Mouse (Mus musculus) cortical plate, adult 2 months (tissue): Measurements from ENCODE around the gene Pgrmc2.

Experiments
- CTCF ChIP-seq: fragments of 200-500 bp; IDR thresholded peaks from 2 replicates; pipeline ENCODE4 v1.5.1; 2011; ENCODE audit warnings: mild to moderate bottlenecking, control low read depth, low read length; ENCODE audit not compliant: insufficient read depth; ENCODE audit errors: extremely low read depth
- POLR2A ChIP-seq: fragments of 200-500 bp; IDR thresholded peaks from 2 replicates; pipeline ENCODE4 v1.6.1; 2011; ENCODE audit warnings: mild to moderate bottlenecking, low read length, control low read depth; ENCODE audit not compliant: insufficient read depth; ENCODE audit errors: extremely low read depth

- no peak for TF ChIP-seq POLR2A
- TF ChIP-seq CTCF = no peak
These were observed 10.4 kb upstream of the Pgrmc2 start for GRCm38 (mm10) chr3:41093210-41093609.
